Mouse (Mus musculus): ENCODE measurements around the gene Egr4. TPM values are rescaled to one million over a fixed set of nuclear protein-coding genes. Genes with fewer than 3 reads are reported as not detected.

The Egr4 gene
- polyA plus RNA-seq, 1 experiment from 2014 or later = not detected

DNA sequence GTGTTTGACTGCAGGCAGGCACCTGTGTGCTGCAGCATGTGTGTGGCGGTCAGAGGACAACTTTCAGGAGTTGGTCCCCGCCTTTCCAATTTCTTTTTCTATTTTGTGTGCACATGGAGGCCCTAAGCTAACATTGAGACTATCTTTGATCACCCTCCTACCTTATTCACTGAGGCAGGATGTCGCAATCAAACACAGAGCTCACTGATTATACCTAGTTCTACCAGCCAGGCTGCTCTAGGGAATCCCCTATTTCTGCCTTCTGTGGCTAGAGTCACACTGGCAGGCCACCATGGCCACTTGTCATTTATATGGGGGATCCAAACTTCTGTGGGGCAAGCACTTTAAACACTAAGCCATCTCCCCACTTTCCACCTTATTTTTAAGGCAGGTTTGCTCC, 23.7 kb downstream of the Egr4 start:
- Histone ChIP-seq H3K4me3 (no peak overlapping the region), H3K27me3 (peaks cover 24% of the 10 kb centered on the region), H3K36me3 (ENCODE audit: poor library complexity, severe bottlenecking) (no peaks in the 10 kb centered on the region), H3K27ac (no peak overlapping the region), H3K9ac (no peak overlapping the region), H3K4me2 (no peak overlapping the region), H3K9me3 (replicated peaks) (no peaks in the 10 kb centered on the region), H3K4me1 (peaks cover under 1% of the 10 kb centered on the region; the same call in 1 of the 2 replicates)
- ATAC-seq = no peak
- 75% methylated on average over 3 of the region's 3 CpGs for WGBS

DNA sequence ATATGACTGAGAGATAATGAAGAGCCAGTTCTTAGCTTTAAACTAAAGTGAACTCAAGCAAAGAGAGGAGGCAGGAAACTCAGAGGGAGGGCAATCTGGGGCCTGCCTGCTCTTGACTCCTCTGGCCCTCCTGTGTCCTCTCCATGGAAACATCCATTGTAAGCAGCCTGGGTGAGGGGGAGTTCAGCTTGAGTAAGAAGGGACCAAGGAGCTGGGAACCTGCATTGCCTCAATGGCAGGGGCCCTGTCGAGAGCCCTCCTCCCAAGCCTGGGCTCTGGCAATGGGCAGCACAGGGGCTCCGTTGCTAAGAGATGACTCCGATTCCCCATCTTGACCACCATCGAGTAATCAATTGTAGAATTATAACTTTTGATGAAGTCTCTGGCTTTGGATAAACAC, 24.9 kb downstream of the Egr4 start:
- 45% methylated on average over 4 of the region's 4 CpGs for WGBS
- Histone ChIP-seq H3K27ac (no peak overlapping the region), H3K9ac (no peak overlapping the region), H3K4me3 (no peak overlapping the region), H3K4me1 (peaks cover 12% of the 10 kb centered on the region), H3K36me3 (ENCODE audit: poor library complexity, severe bottlenecking) (no peaks in the 10 kb centered on the region), H3K4me2 (no peak overlapping the region), H3K27me3 (peaks cover 36% of the 10 kb centered on the region), H3K9me3 (replicated peaks) (no peaks in the 10 kb centered on the region)
- ATAC-seq = no peak

DNA sequence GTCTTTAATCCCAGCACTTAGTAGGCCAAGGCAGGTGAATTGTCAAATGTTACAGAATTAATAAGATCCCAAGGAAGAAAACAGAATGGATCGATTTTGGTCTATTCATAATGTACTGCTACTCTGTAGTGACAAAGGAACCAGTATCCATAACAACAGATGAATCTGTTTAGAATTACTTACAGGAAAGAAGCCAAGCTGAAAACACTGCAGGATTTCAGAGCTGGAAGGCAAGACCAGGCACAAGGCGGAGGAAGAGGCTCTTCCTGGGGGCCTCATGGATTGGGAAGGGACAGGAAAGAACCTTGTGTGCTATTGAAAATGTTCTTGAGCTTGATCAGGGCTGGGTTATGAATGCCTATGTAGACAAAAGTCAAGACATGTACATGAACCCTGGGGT, 27.7 kb downstream of the Egr4 start:
- Histone ChIP-seq H3K4me3 (no peak overlapping the region), H3K9ac (no peak overlapping the region), H3K4me1 (peaks cover 12% of the 10 kb centered on the region), H3K9me3 (replicated peaks) (no peaks in the 10 kb centered on the region), H3K4me2 (no peak overlapping the region), H3K27me3 (peaks cover 54% of the 10 kb centered on the region), H3K27ac (no peak overlapping the region), H3K36me3 (ENCODE audit: poor library complexity, severe bottlenecking) (no peaks in the 10 kb centered on the region)
- no peak for ATAC-seq
- 73% methylated on average over 2 of the region's 2 CpGs for WGBS

DNA sequence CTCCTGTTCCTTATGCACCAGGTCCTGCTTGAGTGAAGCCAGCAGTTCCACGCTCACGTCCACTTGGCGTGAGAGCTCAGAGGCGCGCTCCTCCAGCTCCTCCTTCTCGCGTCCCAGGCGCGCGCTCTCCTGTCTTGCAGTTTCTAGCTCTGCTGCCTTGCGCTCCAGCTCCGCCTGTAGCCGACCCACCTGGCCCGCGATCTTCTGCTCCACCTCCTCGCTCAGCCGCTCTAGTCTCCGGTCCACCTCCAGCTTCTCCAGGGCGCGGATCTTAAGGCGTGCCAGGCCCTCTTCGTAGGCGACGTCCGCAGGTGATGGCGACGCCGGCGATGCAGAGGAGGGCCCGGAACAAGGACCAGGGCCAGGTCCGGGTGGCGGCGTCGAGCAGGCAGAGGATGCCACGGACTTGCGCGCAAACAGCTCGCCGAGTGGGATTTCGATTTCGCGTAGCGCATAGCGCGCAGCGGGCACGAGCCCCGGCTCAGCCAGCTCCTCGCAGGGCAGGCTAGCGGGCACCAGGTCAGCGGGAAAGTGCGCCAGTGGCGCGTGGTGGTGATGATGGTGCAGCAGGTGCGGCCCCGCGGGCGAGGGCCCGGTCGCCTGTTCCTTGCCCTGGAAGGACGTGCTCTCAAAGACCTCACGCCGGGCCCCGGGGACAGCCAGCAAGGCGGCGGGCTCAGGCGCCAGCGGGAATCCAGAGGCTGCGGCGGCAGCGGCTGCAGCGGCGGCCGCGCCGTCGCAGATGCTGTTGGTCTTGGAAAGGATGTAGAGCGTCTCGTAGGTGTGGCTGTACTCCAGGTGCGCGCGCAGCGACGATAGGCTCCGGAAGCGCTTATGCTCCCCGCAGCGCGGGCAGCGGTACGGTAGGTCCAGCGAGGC, 29.3 kb downstream of the Egr4 start:
- no peaks in the 10 kb centered on the region for H3K9me3 ChIP-seq (replicated peaks)
- H3K27me3 ChIP-seq = peaks cover 57% of the 10 kb centered on the region
- peak overlapping the region; percentile 56 for H3K4me2 ChIP-seq
- H3K9ac ChIP-seq = peak overlapping the region; percentile 37
- 3% methylated on average over 91 of the region's 92 CpGs for WGBS
- H3K36me3 ChIP-seq (ENCODE audit: poor library complexity, severe bottlenecking) = no peaks in the 10 kb centered on the region
- H3K4me1 ChIP-seq = peaks cover 12% of the 10 kb centered on the region
- no peak overlapping the region for H3K27ac ChIP-seq
- ATAC-seq = 0 out of 2 replicates have a peak, but pooled peaks have one; percentile 16
- H3K4me3 ChIP-seq = peak overlapping the region; percentile 39

DNA sequence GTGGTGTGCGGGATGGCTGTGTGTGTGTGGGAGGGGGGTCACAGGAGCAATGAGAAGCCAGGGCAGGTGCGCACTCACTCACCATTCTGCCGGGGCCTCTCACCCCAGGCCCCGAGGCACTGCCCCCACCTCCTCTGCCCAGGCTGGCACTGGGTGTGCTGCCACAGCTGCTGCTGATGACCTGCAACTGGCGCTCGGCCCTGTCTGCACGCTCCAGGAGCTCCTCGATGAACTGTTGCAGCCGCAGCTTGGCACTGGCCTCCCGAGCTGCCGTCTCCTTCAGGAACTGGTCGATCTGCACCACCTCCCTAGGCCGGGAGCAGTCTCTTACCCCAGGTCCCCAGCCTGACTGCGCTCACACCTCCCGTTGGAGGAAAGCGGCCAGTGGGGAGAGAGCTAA, 32.7 kb downstream of the Egr4 start:
- WGBS = 73% methylated on average over 16 of the region's 16 CpGs
- H3K9me3 ChIP-seq (replicated peaks) = no peaks in the 10 kb centered on the region
- no peak overlapping the region for H3K27ac ChIP-seq
- peak; percentile 20; the same call in 1 of the 2 replicates for ATAC-seq
- no peak overlapping the region for H3K4me2 ChIP-seq
- no peaks in the 10 kb centered on the region for H3K36me3 ChIP-seq (ENCODE audit: poor library complexity, severe bottlenecking)
- no peak overlapping the region for H3K9ac ChIP-seq
- peaks cover 52% of the 10 kb centered on the region for H3K27me3 ChIP-seq
- no peak overlapping the region for H3K4me3 ChIP-seq
- H3K4me1 ChIP-seq = peaks cover 12% of the 10 kb centered on the region

DNA sequence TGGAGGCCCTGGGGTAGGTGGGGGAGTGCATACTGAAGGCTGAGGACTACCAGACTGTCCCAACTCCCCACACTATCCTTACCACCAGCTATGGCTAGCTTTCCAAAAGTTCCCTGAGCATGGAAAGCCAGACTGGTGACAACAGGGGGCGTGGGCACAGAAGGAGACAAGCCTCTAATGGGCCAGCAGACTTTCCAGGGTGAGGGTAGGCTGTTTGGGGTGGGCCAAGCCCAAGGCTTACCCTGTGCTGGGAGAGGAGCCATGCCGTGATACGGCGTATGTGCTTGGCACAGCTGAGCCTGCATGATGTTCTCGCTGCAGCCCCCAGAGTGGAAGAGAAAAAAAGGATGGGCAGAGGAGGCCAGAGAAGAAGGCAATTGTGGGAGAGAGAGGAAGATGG, 33.4 kb downstream of the Egr4 start:
- ATAC-seq = no peak
- 75% methylated on average over 5 of the region's 5 CpGs for WGBS
- Histone ChIP-seq H3K27me3 (peaks cover 45% of the 10 kb centered on the region), H3K36me3 (ENCODE audit: poor library complexity, severe bottlenecking) (no peaks in the 10 kb centered on the region), H3K9ac (no peak overlapping the region), H3K4me3 (no peak overlapping the region), H3K27ac (no peak overlapping the region), H3K4me1 (peaks cover 12% of the 10 kb centered on the region), H3K9me3 (replicated peaks) (no peaks in the 10 kb centered on the region), H3K4me2 (no peak overlapping the region)

DNA sequence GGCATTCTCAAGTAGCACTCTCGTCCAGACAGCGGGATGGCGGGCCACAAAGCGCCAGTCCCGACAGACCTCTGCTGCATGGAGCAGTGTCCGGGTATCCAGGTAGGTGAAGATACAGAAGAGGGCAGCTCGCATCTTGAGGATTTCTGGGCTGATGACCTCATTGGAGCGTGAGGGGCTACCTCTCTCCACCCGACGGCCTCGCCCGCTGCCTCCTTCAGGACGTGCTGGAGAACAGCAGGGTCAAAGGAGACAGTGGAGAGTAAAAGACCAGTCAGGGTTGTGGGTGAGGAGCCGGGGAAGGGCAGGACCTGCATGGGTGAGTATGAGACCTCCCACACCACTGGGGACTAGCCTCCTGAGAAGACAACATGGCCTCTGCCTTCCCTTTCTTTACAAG, 35.0 kb downstream of the Egr4 start:
- H3K4me2 ChIP-seq = no peak overlapping the region
- H3K4me3 ChIP-seq = no peak overlapping the region
- WGBS = 44% methylated on average over 14 of the region's 14 CpGs
- H3K9me3 ChIP-seq (replicated peaks) = no peaks in the 10 kb centered on the region
- no peaks in the 10 kb centered on the region for H3K36me3 ChIP-seq (ENCODE audit: poor library complexity, severe bottlenecking)
- H3K4me1 ChIP-seq = no peaks in the 10 kb centered on the region
- ATAC-seq = no peak
- peaks cover 29% of the 10 kb centered on the region for H3K27me3 ChIP-seq
- H3K9ac ChIP-seq = no peak overlapping the region
- H3K27ac ChIP-seq = no peak overlapping the region

DNA sequence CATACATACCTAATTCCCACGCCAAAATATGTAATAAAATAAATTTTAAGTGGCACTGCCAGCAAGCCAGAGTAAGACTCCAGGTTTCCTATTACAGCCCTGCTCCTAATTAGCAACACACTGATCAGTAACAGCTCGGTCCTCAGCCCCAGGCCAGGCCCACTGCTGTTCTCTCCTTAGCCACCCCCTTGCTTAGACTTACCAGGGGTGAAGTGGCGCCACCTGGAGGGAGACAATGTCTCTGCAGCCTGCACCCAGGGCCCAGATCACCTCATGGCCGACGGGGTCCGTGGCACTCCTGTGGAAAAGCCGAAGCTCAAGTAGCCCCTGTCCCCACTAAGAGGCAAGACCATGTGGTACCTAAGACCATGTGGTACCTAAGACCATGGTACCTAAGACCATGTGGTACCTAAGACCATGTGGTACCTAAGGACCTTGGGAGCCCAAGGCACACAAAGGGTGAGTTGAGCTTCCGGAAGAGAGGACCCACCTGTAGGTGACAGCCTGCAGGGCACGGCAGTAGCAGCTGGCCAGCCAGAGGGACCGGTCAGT, 35.9 kb downstream of the Egr4 start:
- no peak overlapping the region for H3K4me3 ChIP-seq
- H3K9me3 ChIP-seq (replicated peaks) = no peaks in the 10 kb centered on the region
- no peaks in the 10 kb centered on the region for H3K4me1 ChIP-seq
- H3K36me3 ChIP-seq (ENCODE audit: poor library complexity, severe bottlenecking) = no peaks in the 10 kb centered on the region; the same call in 1 of the 2 replicates
- H3K27ac ChIP-seq = no peak overlapping the region
- H3K9ac ChIP-seq = no peak overlapping the region
- ATAC-seq = 0 out of 2 replicates have a peak, but pooled peaks have one; percentile 16
- peaks cover 19% of the 10 kb centered on the region; the same call in 1 of the 2 replicates for H3K27me3 ChIP-seq
- no peak overlapping the region for H3K4me2 ChIP-seq
- 42% methylated on average over 10 of the region's 10 CpGs for WGBS

DNA sequence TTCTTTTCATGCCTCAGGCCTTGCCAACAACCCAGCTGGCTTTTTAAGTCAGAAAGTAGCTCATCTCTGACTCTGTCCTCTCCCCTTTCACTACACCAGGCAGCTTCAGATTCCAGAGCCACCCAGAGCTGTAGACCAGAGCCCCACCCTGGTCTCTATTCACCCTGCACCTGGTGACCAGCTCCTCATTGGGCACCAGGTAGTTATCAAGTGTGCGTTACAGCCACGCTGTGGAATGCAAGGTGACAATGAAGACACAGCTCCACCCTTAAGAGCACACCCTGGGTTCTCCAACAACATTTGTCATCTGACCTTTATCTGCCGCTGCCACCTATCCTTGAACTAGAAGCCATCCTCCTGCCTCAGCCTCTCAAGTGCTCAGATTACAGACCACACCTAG, 37.8 kb downstream of the Egr4 start:
- Histone ChIP-seq H3K4me2 (no peak overlapping the region), H3K27me3 (0 out of 2 replicates have a peak, but pooled peaks cover 10% of the 10 kb centered on the region), H3K9ac (no peak overlapping the region), H3K36me3 (ENCODE audit: poor library complexity, severe bottlenecking) (no peaks in the 10 kb centered on the region; the same call in 1 of the 2 replicates), H3K4me1 (peaks cover 6% of the 10 kb centered on the region; the same call in 1 of the 2 replicates), H3K9me3 (replicated peaks) (no peaks in the 10 kb centered on the region), H3K27ac (no peak overlapping the region), H3K4me3 (no peak overlapping the region)
- ATAC-seq = no peak
- 83% methylated on average over 3 of the region's 3 CpGs for WGBS

DNA sequence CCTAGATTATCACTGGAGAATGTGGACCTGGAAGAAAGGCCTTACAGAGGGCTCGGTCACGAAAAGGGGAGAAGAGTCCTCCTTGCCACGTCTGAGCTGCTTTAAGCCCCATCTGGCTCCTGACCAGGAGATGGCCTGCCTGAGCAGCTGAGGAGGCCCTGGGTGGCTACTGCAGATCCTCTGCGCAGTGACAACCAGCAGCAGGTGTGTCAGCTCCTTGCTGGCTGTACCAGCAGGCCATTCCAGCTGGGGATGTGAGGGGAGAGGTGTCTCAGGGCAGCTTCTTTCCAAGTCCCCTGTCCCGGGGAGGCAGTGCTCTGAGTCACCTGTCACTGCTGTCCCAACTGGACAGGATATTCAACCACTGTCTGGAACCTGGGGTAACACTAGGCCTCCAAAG, 40.8 kb downstream of the Egr4 start:
- no peak for ATAC-seq
- H3K36me3 ChIP-seq (ENCODE audit: poor library complexity, severe bottlenecking) = peaks cover 23% of the 10 kb centered on the region
- 56% methylated on average over 5 of the region's 5 CpGs for WGBS

DNA sequence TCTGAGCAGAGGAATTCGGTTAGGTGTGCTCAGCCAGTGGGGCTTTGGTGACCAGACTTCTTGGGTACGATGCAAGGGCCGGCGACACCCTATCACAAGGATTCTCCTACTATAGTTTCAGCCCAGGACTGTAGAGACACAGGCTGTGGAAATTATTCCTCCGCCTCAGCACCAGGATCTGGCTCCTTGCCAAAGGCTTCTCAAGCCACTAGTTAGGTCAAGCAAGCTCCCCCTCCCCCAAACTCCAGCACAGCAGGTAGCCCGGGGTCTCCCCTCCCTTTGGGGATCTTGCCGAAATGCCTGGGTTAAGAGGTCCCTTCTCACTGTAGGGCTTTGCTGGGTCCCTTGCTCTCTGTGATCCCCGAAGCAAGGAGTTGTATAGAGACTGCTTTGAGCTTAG, 41.4 kb downstream of the Egr4 start:
- Histone ChIP-seq H3K4me2 (no peak overlapping the region), H3K27ac (no peak overlapping the region), H3K27me3 (no peaks in the 10 kb centered on the region), H3K36me3 (ENCODE audit: poor library complexity, severe bottlenecking) (peaks cover 28% of the 10 kb centered on the region), H3K4me3 (no peak overlapping the region), H3K9ac (0 out of 2 replicates have a peak overlapping the region, but pooled peaks have one; percentile 5), H3K4me1 (peaks cover 6% of the 10 kb centered on the region; the same call in 1 of the 2 replicates), H3K9me3 (replicated peaks) (no peaks in the 10 kb centered on the region)
- 64% methylated on average over 8 of the region's 8 CpGs for WGBS
- no peak for ATAC-seq

More for the DNA sequence above, 40.8 kb downstream of the Egr4 start:
- H3K4me1 ChIP-seq = peaks cover 6% of the 10 kb centered on the region; the same call in 1 of the 2 replicates
- H3K9me3 ChIP-seq (replicated peaks) = no peaks in the 10 kb centered on the region
- no peak overlapping the region for H3K4me2 ChIP-seq
- H3K27me3 ChIP-seq = 0 out of 2 replicates have a peak, but pooled peaks cover under 1% of the 10 kb centered on the region
- no peak overlapping the region for H3K9ac ChIP-seq
- H3K27ac ChIP-seq = no peak overlapping the region
- H3K4me3 ChIP-seq = no peak overlapping the region

DNA sequence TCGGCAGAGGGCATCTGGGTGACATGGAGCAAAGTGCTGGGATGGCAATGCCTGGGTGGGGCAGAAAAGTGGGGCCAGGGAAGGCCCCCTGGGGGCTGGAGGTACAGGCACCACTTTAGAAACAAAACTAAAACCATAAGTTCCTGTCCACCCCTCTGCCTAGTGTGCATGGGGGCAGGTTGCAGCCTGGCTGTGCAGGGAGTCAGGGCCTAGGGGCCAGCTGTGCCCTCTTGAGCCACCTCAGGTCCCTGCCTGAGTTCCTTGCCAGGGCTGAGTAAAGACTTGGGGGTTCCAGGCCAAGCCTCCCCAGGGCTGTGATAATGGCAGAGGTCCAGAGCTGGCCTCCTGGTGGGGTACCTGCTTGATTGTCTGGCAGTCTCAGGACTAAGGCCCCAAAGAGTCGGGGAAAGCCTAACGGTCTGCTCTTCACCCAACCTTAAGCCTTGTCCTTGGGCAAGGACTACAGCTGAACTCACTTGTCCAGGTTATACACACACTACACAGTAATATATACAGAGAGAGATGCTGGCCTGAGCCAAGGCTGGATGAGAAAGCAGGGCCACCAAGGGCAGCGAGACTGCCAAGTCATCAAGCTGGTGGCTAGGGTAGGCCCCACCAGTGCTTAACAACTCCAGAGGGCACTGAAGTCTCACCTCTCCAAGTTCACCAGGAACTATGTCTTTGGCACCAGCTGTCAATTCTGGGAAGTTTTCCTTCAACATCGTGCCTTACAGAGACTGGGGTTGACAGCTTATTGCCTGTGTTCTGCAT, 43.5 kb downstream of the Egr4 start:
- Histone ChIP-seq H3K9me3 (replicated peaks) (no peaks in the 10 kb centered on the region), H3K9ac (no peak overlapping the region), H3K27me3 (no peaks in the 10 kb centered on the region), H3K27ac (no peak overlapping the region), H3K4me2 (no peak overlapping the region), H3K4me3 (no peak overlapping the region), H3K36me3 (ENCODE audit: poor library complexity, severe bottlenecking) (peaks cover 50% of the 10 kb centered on the region), H3K4me1 (peaks cover 6% of the 10 kb centered on the region; the same call in 1 of the 2 replicates)
- no peak; the same call in 1 of the 2 replicates for ATAC-seq
- WGBS = 80% methylated on average over 5 of the region's 5 CpGs

Measured in forebrain, embryonic 13.5 days (tissue).